In genomic region chr2:38545706-38546105, GRCm38 (mm10) we compare ENCODE assay signal across 15 mouse cellular contexts. TPM values are rescaled to one million over a fixed set of nuclear protein-coding genes. Genes with fewer than 3 reads are reported as not detected.
DNase-seq lines count a peak whose midpoint lies in the region; ATAC-seq lines count a peak whose summit lies in the region.
"Had no signal": no experiment of that assay in that cellular context is flagged by ENCODE, and none has a peak within 500 bp of the region (broad histone marks: within the 10 kb centered on the region; RNA-seq: fewer than 3 reads in every experiment).

No protein-coding gene starts in this region.

- no peak overlapping the region for H3K4me2 ChIP-seq in kidney, embryonic 15.5 days
- no peak overlapping the region for H3K4me2 ChIP-seq in midbrain, embryonic 15.5 days
- H3K4me2 ChIP-seq in limb, embryonic 12.5 days = no peak overlapping the region
- H3K4me2 ChIP-seq: embryonic facial prominence, embryonic 15.5 days; limb, embryonic 15.5 days; midbrain, embryonic 11.5 days had no signal

- peak overlapping the region; percentile 76 for H3K27ac ChIP-seq in heart, embryonic 10.5 days
- H3K27ac ChIP-seq in kidney, embryonic 15.5 days = peak overlapping the region; percentile 1; the same call in 1 of the 2 replicates
- H3K27ac ChIP-seq in midbrain, embryonic 10.5 days (replicated peaks) = peak overlapping the region; percentile 78
- H3K27ac ChIP-seq in midbrain, embryonic 15.5 days = no peak overlapping the region
- peak overlapping the region; percentile 35; the same call in 1 of the 2 replicates for H3K27ac ChIP-seq in limb, embryonic 12.5 days
- H3K27ac ChIP-seq: embryonic facial prominence, embryonic 15.5 days; limb, embryonic 15.5 days had no signal

- peaks cover 90% of the 10 kb centered on the region for H3K4me1 ChIP-seq in heart, embryonic 10.5 days
- H3K4me1 ChIP-seq in kidney, embryonic 15.5 days = peaks cover 42% of the 10 kb centered on the region
- peaks cover 65% of the 10 kb centered on the region for H3K4me1 ChIP-seq in midbrain, embryonic 10.5 days
- H3K4me1 ChIP-seq in midbrain, embryonic 15.5 days = peaks cover 20% of the 10 kb centered on the region
- peaks cover 32% of the 10 kb centered on the region for H3K4me1 ChIP-seq in limb, embryonic 12.5 days (replicated peaks)

- no peaks in the 10 kb centered on the region for H3K9me3 ChIP-seq in heart, embryonic 10.5 days
- no peaks in the 10 kb centered on the region for H3K9me3 ChIP-seq in kidney, embryonic 15.5 days (replicated peaks)
- no peaks in the 10 kb centered on the region for H3K9me3 ChIP-seq in midbrain, embryonic 10.5 days (replicated peaks)
- H3K9me3 ChIP-seq in midbrain, embryonic 15.5 days = no peaks in the 10 kb centered on the region
- no peaks in the 10 kb centered on the region for H3K9me3 ChIP-seq in limb, embryonic 12.5 days
- H3K9me3 ChIP-seq: embryonic facial prominence, embryonic 15.5 days; limb, embryonic 15.5 days had no signal

- H3K36me3 ChIP-seq in heart, embryonic 10.5 days = 0 out of 2 replicates have a peak, but pooled peaks cover 3% of the 10 kb centered on the region
- H3K36me3 ChIP-seq in kidney, embryonic 15.5 days = peaks cover 4% of the 10 kb centered on the region; the same call in 1 of the 2 replicates
- H3K36me3 ChIP-seq in midbrain, embryonic 10.5 days = peaks cover 9% of the 10 kb centered on the region
- no peaks in the 10 kb centered on the region for H3K36me3 ChIP-seq in midbrain, embryonic 15.5 days (replicated peaks)
- H3K36me3 ChIP-seq in limb, embryonic 12.5 days = peaks cover 14% of the 10 kb centered on the region
- H3K36me3 ChIP-seq: embryonic facial prominence, embryonic 15.5 days had no signal

- H3K9ac ChIP-seq in kidney, embryonic 15.5 days = no peak overlapping the region
- H3K9ac ChIP-seq in midbrain, embryonic 15.5 days = no peak overlapping the region
- H3K9ac ChIP-seq in limb, embryonic 12.5 days (replicated peaks) = no peak overlapping the region
- H3K9ac ChIP-seq: embryonic facial prominence, embryonic 15.5 days; limb, embryonic 15.5 days had no signal

- no peak for ATAC-seq in kidney, embryonic 15.5 days (replicated peaks; ENCODE audit: low FRiP score)
- ATAC-seq in midbrain, embryonic 15.5 days (replicated peaks) = no peak
- ATAC-seq in limb, embryonic 12.5 days (ENCODE audit: insufficient number of reproducible peaks, insufficient read depth, low FRiP score, low TSS enrichment, low read depth) = no peak
- ATAC-seq: forebrain, embryonic 14.5 days had no signal

- no peaks in the 10 kb centered on the region for H3K27me3 ChIP-seq in heart, embryonic 10.5 days (ENCODE audit: insufficient read depth, poor library complexity, severe bottlenecking)
- no peaks in the 10 kb centered on the region for H3K27me3 ChIP-seq in kidney, embryonic 15.5 days
- no peaks in the 10 kb centered on the region for H3K27me3 ChIP-seq in midbrain, embryonic 10.5 days (ENCODE audit: low read depth, poor library complexity, severe bottlenecking)
- no peaks in the 10 kb centered on the region for H3K27me3 ChIP-seq in midbrain, embryonic 15.5 days (replicated peaks)
- no peaks in the 10 kb centered on the region for H3K27me3 ChIP-seq in limb, embryonic 12.5 days
- H3K27me3 ChIP-seq: embryonic facial prominence, embryonic 15.5 days; limb, embryonic 15.5 days had no signal

- H3K4me3 ChIP-seq in heart, embryonic 10.5 days = no peak overlapping the region
- no peak overlapping the region for H3K4me3 ChIP-seq in kidney, embryonic 15.5 days (replicated peaks)
- H3K4me3 ChIP-seq in midbrain, embryonic 10.5 days = no peak overlapping the region
- H3K4me3 ChIP-seq in midbrain, embryonic 15.5 days = no peak overlapping the region
- H3K4me3 ChIP-seq in limb, embryonic 12.5 days (replicated peaks) = no peak overlapping the region
- H3K4me3 ChIP-seq: embryonic facial prominence, embryonic 15.5 days; limb, embryonic 15.5 days had no signal

- no peak for DNase-seq in heart, embryonic 10.5 days (ENCODE audit: low spot score)
- DNase-seq in heart, adult 8-10 months (ENCODE audit: low spot score) = no peak
- no peak for DNase-seq in kidney, adult 18-20 months
- DNase-seq in midbrain, embryonic 10.5 days (ENCODE audit: low spot score) = no peak
- no peak for DNase-seq in adrenal gland, postnatal 4 days (ENCODE audit: low spot score in 2 of 2)
- DNase-seq: cerebellum, adult 9-11 months; right cerebral cortex, postnatal 25 days; thymus, postnatal 25 days had no signal

RNA-seq across cellular contexts. Expression of gene Nek6, which starts 34.3 kb away (rescaled TPM):
- 74.7 and 90.1 TPM in 2 replicates for polyA plus RNA-seq in heart, embryonic 10.5 days (2016; fragmentation: Nextera tagmentation; extraction: Ambion mirVana)
- total RNA-seq in heart, adult 8-10 months (2022) = 1 to 10 TPM; 2.3 to 5.0 (median 2.7) TPM
- polyA plus RNA-seq in kidney, embryonic 15.5 days (2015; fragmentation: Nextera tagmentation; extraction: Ambion mirVana) = 69.3 and 73.1 TPM in 2 replicates
- polyA plus RNA-seq in midbrain, embryonic 10.5 days (2016; fragmentation: Nextera tagmentation; extraction: Ambion mirVana) = 87.4 and 96.9 TPM in 2 replicates
- 56.0 and 66.1 TPM in 2 replicates for polyA plus RNA-seq in midbrain, embryonic 15.5 days (2015; fragmentation: Nextera tagmentation; extraction: Ambion mirVana)
- polyA plus RNA-seq in limb, embryonic 12.5 days (2016; fragmentation: Nextera tagmentation; extraction: Ambion mirVana) = 140 and 159 TPM in 2 replicates
- 10 to 100 TPM; 26.2 to 29.8 TPM for total RNA-seq in adrenal gland, postnatal 4 days (2021)
